Mouse (Mus musculus): ENCODE data around the gene Cnep1r1. TPM values are rescaled to one million over a fixed set of nuclear protein-coding genes. Genes with fewer than 3 reads are reported as not detected.

Gene Cnep1r1
- polyA plus RNA-seq, 1 experiment = 17.2 TPM

DNA sequence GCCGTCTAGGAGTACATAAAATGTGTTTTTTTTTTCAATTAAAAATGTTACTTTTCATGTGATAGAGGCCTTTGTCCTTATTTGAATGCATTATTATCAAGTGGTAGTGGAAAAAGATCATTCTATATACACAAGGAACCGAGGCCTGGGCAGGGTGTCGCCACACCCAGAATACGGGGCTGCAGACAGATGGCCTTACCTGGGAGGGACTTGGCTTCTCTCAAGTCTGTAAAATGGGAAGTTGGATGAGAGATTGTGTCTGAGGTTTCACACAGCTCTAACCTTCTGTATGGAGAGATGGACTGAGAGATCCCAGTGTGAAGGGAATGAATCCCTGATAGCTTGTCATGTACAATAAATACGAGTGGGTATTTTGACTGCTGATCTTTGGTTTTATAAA is 25.5 kb downstream of the Cnep1r1 start:
- Histone ChIP-seq H3K79me2 (ENCODE audit: control insufficient read depth, insufficient read depth) (peaks cover 19% of the 10 kb centered on the region), H3K4me3 (no peak overlapping the region), H3K4me2 (ENCODE audit: low read depth) (no peak overlapping the region), H3K36me3 (ENCODE audit: control insufficient read depth, insufficient read depth) (peaks cover 23% of the 10 kb centered on the region), H3K27me3 (ENCODE audit: control insufficient read depth, insufficient read depth, insufficient read length) (no peaks in the 10 kb centered on the region), H3ac (ENCODE audit: control insufficient read depth, insufficient read length) (no peak overlapping the region)
- no peak for TF ChIP-seq POLR2AphosphoS2 (IDR thresholded peaks at IDR 0.05; ENCODE audit: insufficient read length, low read depth)
- TF ChIP-seq E2F4 (IDR thresholded peaks at IDR 0.05; ENCODE audit: insufficient read depth) = no peak
- no peak for TF ChIP-seq POLR2A (IDR thresholded peaks at IDR 0.05; ENCODE audit: insufficient read length, low read depth)
- no peak for TF ChIP-seq TCF3 (IDR thresholded peaks at IDR 0.05; ENCODE audit: insufficient read length, low read depth)
- no peak for TF ChIP-seq MAX (IDR thresholded peaks at IDR 0.05; ENCODE audit: low read depth)
- TF ChIP-seq MYOG (IDR thresholded peaks at IDR 0.05; ENCODE audit: control insufficient read depth in 1 of 3, insufficient read depth in 1 of 3, insufficient read length in 2 of 3, low read depth in 2 of 3) = no peak
- TF ChIP-seq MYOD1 (IDR thresholded peaks at IDR 0.05; ENCODE audit: control insufficient read depth in 1 of 3, insufficient read length in 2 of 3, low read depth in 2 of 3) = no peak
- no peak for TF ChIP-seq USF1 (IDR thresholded peaks at IDR 0.05; ENCODE audit: low read depth)
- no peak for TF ChIP-seq SRF (IDR thresholded peaks at IDR 0.05; ENCODE audit: control insufficient read depth, insufficient read length, low read depth)
- no peak for TF ChIP-seq REST (IDR thresholded peaks at IDR 0.05; ENCODE audit: insufficient read depth, insufficient read length)
- TF ChIP-seq CEBPB (IDR thresholded peaks at IDR 0.05; ENCODE audit: insufficient read depth, poor library complexity, severe bottlenecking) = no peak
- no peak for TF ChIP-seq TCF12 (IDR thresholded peaks at IDR 0.05; ENCODE audit: insufficient read depth, poor library complexity, severe bottlenecking)

DNA sequence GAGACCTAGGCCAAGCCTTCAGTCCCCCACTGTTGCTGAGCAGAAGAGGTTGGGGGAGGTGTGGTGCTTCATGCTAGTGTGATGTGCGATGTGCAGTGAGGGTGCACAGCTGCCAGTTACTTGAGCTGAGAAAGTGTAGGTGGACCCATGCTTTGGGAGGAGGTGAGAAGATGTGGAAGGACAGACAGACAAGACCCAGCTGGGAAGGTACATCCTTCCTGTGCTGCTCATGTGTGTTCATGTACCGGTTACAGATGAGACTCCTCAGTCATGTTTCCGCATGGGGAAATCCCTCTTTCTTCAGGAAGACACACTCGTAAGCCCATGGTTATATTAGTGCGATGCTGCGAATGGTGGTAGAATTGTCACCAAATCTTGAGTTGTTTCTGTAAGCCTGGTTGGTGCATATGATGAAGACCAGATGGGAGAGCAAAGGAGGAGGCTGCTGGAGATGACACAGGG is 32.4 kb downstream of the Cnep1r1 start:
- H3K27me3 ChIP-seq (ENCODE audit: control insufficient read depth, insufficient read depth, insufficient read length) = no peaks in the 10 kb centered on the region
- no peak overlapping the region for H3K4me3 ChIP-seq
- TF ChIP-seq POLR2A (IDR thresholded peaks at IDR 0.05; ENCODE audit: insufficient read length, low read depth) (no peak), MYOG (IDR thresholded peaks at IDR 0.05; ENCODE audit: control insufficient read depth in 1 of 3, insufficient read depth in 1 of 3, insufficient read length in 2 of 3, low read depth in 2 of 3) (no peak)
- H3ac ChIP-seq (ENCODE audit: control insufficient read depth, insufficient read length) = no peak overlapping the region
- peaks cover 48% of the 10 kb centered on the region for H3K36me3 ChIP-seq (ENCODE audit: control insufficient read depth, insufficient read depth)
- H3K79me2 ChIP-seq (ENCODE audit: control insufficient read depth, insufficient read depth) = no peaks in the 10 kb centered on the region
- no peak overlapping the region for H3K4me2 ChIP-seq (ENCODE audit: low read depth)

DNA sequence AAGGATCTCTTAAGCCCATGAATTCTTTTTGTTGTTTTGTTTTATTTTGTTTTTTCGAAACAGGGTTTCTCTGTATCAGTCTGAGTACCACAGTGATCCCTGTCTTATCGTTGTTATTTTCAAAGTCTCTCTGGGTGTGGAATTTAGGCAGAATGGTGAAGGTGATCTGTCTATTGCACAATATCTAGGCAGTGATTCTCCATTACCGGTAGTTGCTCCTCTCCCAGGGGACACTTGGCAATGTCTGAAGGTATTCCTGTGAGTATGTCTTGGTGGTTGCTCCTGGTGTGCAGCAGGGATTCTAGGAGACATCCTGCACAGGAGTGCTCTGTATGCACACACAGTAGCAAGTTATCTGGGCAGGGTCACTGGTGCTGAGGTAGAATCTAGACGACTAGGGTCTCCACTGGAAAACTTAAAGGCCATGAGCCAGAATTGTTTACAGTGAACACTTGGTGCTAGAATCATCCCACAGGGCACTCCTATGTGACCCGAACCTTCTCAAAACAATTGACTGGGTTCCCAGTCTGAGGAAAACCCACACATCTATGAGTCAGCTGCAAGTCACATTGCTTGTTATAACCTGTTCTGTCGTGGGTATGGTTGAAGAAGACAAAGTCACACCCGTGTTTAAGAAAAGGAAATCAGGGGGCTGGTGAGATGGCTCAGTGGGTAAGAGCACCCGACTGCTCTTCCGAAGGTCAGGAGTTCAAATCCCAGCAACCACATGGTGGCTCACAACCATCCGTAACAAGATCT is 41.8 kb downstream of the Cnep1r1 start:
- Histone ChIP-seq H3K79me2 (ENCODE audit: control insufficient read depth, insufficient read depth) (no peaks in the 10 kb centered on the region), H3K27me3 (ENCODE audit: control insufficient read depth, insufficient read depth, insufficient read length) (no peaks in the 10 kb centered on the region), H3K36me3 (ENCODE audit: control insufficient read depth, insufficient read depth) (peaks cover 57% of the 10 kb centered on the region), H3ac (ENCODE audit: control insufficient read depth, insufficient read length) (no peak overlapping the region), H3K4me2 (ENCODE audit: low read depth) (no peak overlapping the region), H3K4me3 (no peak overlapping the region)
- no peak for TF ChIP-seq SRF (IDR thresholded peaks at IDR 0.05; ENCODE audit: control insufficient read depth, insufficient read length, low read depth)
- TF ChIP-seq CEBPB (IDR thresholded peaks at IDR 0.05; ENCODE audit: insufficient read depth, poor library complexity, severe bottlenecking) = peak; percentile 59; the same call in 1 of the 2 replicates

DNA sequence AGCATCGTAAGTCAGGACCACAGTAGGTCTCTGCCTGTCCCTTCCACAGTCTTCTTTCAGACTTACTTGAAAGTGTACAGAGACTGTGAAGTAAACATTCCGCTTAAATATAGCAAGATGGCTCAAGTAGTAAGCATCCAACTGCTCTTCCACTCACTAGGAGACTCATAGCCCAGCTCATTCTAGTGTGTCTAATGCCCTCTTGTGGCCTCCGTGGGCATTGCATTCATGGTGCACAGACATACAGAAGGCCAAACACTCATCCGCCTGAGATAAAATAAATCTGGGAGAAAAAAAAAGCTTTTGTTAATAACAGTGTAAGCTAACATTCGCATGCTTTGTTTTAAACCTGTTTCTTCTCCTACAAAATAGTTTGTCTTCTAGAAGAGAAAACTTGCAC is 42.9 kb downstream of the Cnep1r1 start:
- H3K36me3 ChIP-seq (ENCODE audit: control insufficient read depth, insufficient read depth) = peaks cover 63% of the 10 kb centered on the region
- no peak overlapping the region for H3K4me3 ChIP-seq
- no peak overlapping the region for H3ac ChIP-seq (ENCODE audit: control insufficient read depth, insufficient read length)
- H3K4me2 ChIP-seq (ENCODE audit: low read depth) = peak overlapping the region; percentile 24
- TF ChIP-seq TCF12 (IDR thresholded peaks at IDR 0.05; ENCODE audit: insufficient read depth, poor library complexity, severe bottlenecking) = no peak
- no peak for TF ChIP-seq MAX (IDR thresholded peaks at IDR 0.05; ENCODE audit: low read depth)
- TF ChIP-seq TCF3 (IDR thresholded peaks at IDR 0.05; ENCODE audit: insufficient read length, low read depth) = no peak
- TF ChIP-seq REST (IDR thresholded peaks at IDR 0.05; ENCODE audit: insufficient read depth, insufficient read length) = no peak
- no peak for TF ChIP-seq POLR2A (IDR thresholded peaks at IDR 0.05; ENCODE audit: insufficient read length, low read depth)
- TF ChIP-seq MYOD1 (IDR thresholded peaks at IDR 0.05; ENCODE audit: control insufficient read depth in 1 of 3, insufficient read length in 2 of 3, low read depth in 2 of 3) = no peak
- TF ChIP-seq POLR2AphosphoS2 (IDR thresholded peaks at IDR 0.05; ENCODE audit: insufficient read length, low read depth) = no peak
- H3K27me3 ChIP-seq (ENCODE audit: control insufficient read depth, insufficient read depth, insufficient read length) = no peaks in the 10 kb centered on the region
- no peaks in the 10 kb centered on the region for H3K79me2 ChIP-seq (ENCODE audit: control insufficient read depth, insufficient read depth)

DNA sequence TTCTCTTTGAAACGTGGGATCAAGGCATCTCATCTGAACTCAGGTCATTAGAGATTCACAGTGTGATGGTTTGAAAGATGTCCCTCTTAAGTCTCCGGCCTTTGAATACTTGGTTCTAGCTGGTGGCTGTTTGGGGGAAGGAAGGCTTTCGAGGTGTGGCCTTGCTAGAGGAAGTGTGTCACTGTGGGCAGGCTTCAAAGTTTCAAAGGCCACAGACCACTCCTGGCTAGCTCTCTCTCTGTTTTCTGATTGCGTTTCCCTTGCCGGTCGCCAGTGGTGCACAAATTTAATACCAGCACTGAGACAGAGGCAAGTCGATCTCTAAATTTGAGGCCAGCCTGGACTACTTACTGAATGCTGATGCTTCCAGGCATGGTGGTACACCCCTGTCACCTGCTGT is 56.7 kb downstream of the Cnep1r1 start:
- H3K27me3 ChIP-seq (ENCODE audit: control insufficient read depth, insufficient read depth, insufficient read length) = no peaks in the 10 kb centered on the region
- H3K4me2 ChIP-seq (ENCODE audit: low read depth) = no peak overlapping the region
- no peak overlapping the region for H3ac ChIP-seq (ENCODE audit: control insufficient read depth, insufficient read length)
- peaks cover 5% of the 10 kb centered on the region for H3K36me3 ChIP-seq (ENCODE audit: control insufficient read depth, insufficient read depth)
- H3K4me3 ChIP-seq = no peak overlapping the region
- H3K79me2 ChIP-seq (ENCODE audit: control insufficient read depth, insufficient read depth) = no peaks in the 10 kb centered on the region
- no peak for TF ChIP-seq POLR2A (IDR thresholded peaks at IDR 0.05; ENCODE audit: insufficient read length, low read depth)
- no peak for TF ChIP-seq MAX (IDR thresholded peaks at IDR 0.05; ENCODE audit: low read depth)
- TF ChIP-seq USF1 (IDR thresholded peaks at IDR 0.05; ENCODE audit: low read depth) = no peak
- no peak for TF ChIP-seq CEBPB (IDR thresholded peaks at IDR 0.05; ENCODE audit: insufficient read depth, poor library complexity, severe bottlenecking)
- TF ChIP-seq REST (IDR thresholded peaks at IDR 0.05; ENCODE audit: insufficient read depth, insufficient read length) = no peak
- no peak for TF ChIP-seq TCF12 (IDR thresholded peaks at IDR 0.05; ENCODE audit: insufficient read depth, poor library complexity, severe bottlenecking)
- TF ChIP-seq MYOD1 (IDR thresholded peaks at IDR 0.05; ENCODE audit: control insufficient read depth in 1 of 3, insufficient read length in 2 of 3, low read depth in 2 of 3) = no peak
- TF ChIP-seq MYOG (IDR thresholded peaks at IDR 0.05; ENCODE audit: control insufficient read depth in 1 of 3, insufficient read depth in 1 of 3, insufficient read length in 2 of 3, low read depth in 2 of 3) = no peak
- TF ChIP-seq TCF3 (IDR thresholded peaks at IDR 0.05; ENCODE audit: insufficient read length, low read depth) = no peak
- TF ChIP-seq POLR2AphosphoS2 (IDR thresholded peaks at IDR 0.05; ENCODE audit: insufficient read length, low read depth) = no peak
- TF ChIP-seq SRF (IDR thresholded peaks at IDR 0.05; ENCODE audit: control insufficient read depth, insufficient read length, low read depth) = no peak
- no peak for TF ChIP-seq E2F4 (IDR thresholded peaks at IDR 0.05; ENCODE audit: insufficient read depth)
